Mouse (Mus musculus) kidney, postnatal 0 days (tissue): Measurements from ENCODE around the gene Olfr420. TPM values are rescaled to one million over a fixed set of nuclear protein-coding genes. Genes with fewer than 3 reads are reported as not detected.

Experiments used
- ATAC-seq: fragments of 200-750 bp; cut with Nextera tagmentation; replicated peaks from 2 replicates; pipeline ENCODE4 v1.8.0; 2017; ENCODE audit warnings: low read depth, moderate number of reproducible peaks, moderate TSS enrichment, moderate library complexity; ENCODE audit not compliant: low FRiP score
- DNase-seq: peaks from one replicate; pipeline ENCODE4 v3.0.0-alpha.2; 2016; ENCODE audit warnings: low spot score
- H3K27ac ChIP-seq: fragments of 300-500 bp; sonication (generic); 2 replicates; pipeline ENCODE4 v1.5.1; 2014; ENCODE audit warnings: mild to moderate bottlenecking
- H3K27me3 ChIP-seq: fragments of 300-500 bp; sonication (generic); 2 replicates; pipeline ENCODE4 v1.6.1; 2014; ENCODE audit warnings: low read length, mixed read lengths; ENCODE audit not compliant: insufficient read depth
- H3K36me3 ChIP-seq: fragments of 300-500 bp; sonication (generic); 2 replicates; pipeline ENCODE4 v1.6.1; 2014; ENCODE audit warnings: low read length, mixed read lengths; ENCODE audit not compliant: insufficient read depth
- H3K4me1 ChIP-seq: fragments of 300-500 bp; sonication (generic); replicated peaks from 2 replicates; pipeline ENCODE4 v1.6.1; 2014; ENCODE audit warnings: antibody characterized with exemption, low read length, mixed read lengths; ENCODE audit not compliant: insufficient read depth
- H3K4me2 ChIP-seq: fragments of 300-500 bp; sonication (generic); 2 replicates; pipeline ENCODE4 v1.6.1; 2014; ENCODE audit warnings: mild to moderate bottlenecking, low read length, moderate library complexity, mixed read lengths
- H3K4me3 ChIP-seq: fragments of 300-500 bp; sonication (generic); replicated peaks from 2 replicates; pipeline ENCODE4 v1.5.1; 2014; ENCODE audit warnings: low read depth, low read length
- H3K9ac ChIP-seq: fragments of 300-500 bp; sonication (generic); 2 replicates; pipeline ENCODE4 v1.6.1; 2014; ENCODE audit warnings: low read depth, low read length
- H3K9me3 ChIP-seq: fragments of 300-500 bp; sonication (generic); replicated peaks from 2 replicates; pipeline ENCODE4 v1.6.1; 2016; ENCODE audit warnings: low read length, inconsistent platforms, mixed read lengths
- CTCF ChIP-seq: IDR thresholded peaks from 2 replicates; pipeline ENCODE4 v1.5.1; 2016; ENCODE audit warnings: antibody characterized with exemption, low read depth, mild to moderate bottlenecking, moderate library complexity
- WGBS: fragments of 180-500 bp; shearing (Covaris S2); extraction: QIAGEN DNeasy Blood & Tissue Kit; methylation state at CpG from one replicate; pipeline ENCODE4 v1.1.7; 2014; 5-methylcytosine and 5-hydroxymethylcytosine counted together
- polyA plus RNA-seq: library from polyadenylated mRNA; unstranded; fragments of >200 nt; fragmentation: Nextera tagmentation; extraction: Ambion mirVana; gene quantifications from 2 replicates; pipeline ENCODE4 v1.2.1, GENCODE M21; 2015

Olfr420 gene
- polyA plus RNA-seq, 1 experiment from 2014 or later = not detected

GRCm38 (mm10) chr1:174204699-174205098 lies 49.3 kb downstream of the Olfr420 start:
- H3K9me3 ChIP-seq = no peaks in the 10 kb centered on the region
- no peaks in the 10 kb centered on the region for H3K27me3 ChIP-seq
- TF ChIP-seq CTCF = no peak
- no peak overlapping the region for H3K27ac ChIP-seq
- H3K36me3 ChIP-seq = no peaks in the 10 kb centered on the region
- no peak overlapping the region for H3K4me3 ChIP-seq
- H3K4me2 ChIP-seq = no peak overlapping the region
- no peak for ATAC-seq
- H3K9ac ChIP-seq = no peak overlapping the region
- H3K4me1 ChIP-seq = no peaks in the 10 kb centered on the region
- DNase-seq = no peak
- 73% methylated on average over 7 of the region's 7 CpGs for WGBS

Other genes starting within 250 kb of the Olfr420 start
- 1.4 and 1.9 TPM in 2 replicates for gene Ifi211, start 242.6 kb upstream of the Olfr420 start, polyA plus RNA-seq
- gene Mndal, start 213.1 kb upstream of the Olfr420 start, polyA plus RNA-seq = 13.5 and 15.9 TPM in 2 replicates
- gene Ifi203, start 213.0 kb upstream of the Olfr420 start, polyA plus RNA-seq = 7.7 TPM in 2 replicates
- gene Ifi202b, start 172.9 kb upstream of the Olfr420 start, polyA plus RNA-seq = not detected in 2 replicates
- gene Ifi205, start 123.8 kb upstream of the Olfr420 start, polyA plus RNA-seq = 0.24 and 0.48 TPM in 2 replicates
- gene Olfr433, start 114.9 kb upstream of the Olfr420 start, polyA plus RNA-seq = not detected in 2 replicates
- not detected in 2 replicates for gene Olfr432, start 106.4 kb upstream of the Olfr420 start, polyA plus RNA-seq
- not detected in 2 replicates for gene Olfr430, start 89.0 kb upstream of the Olfr420 start, polyA plus RNA-seq
- gene Olfr429, start 71.3 kb upstream of the Olfr420 start, polyA plus RNA-seq = not detected in 2 replicates
- gene Olfr427, start 58.7 kb upstream of the Olfr420 start, polyA plus RNA-seq = not detected in 2 replicates
- not detected in 2 replicates for gene Olfr231, start 34.5 kb upstream of the Olfr420 start, polyA plus RNA-seq
- gene Olfr424, start 24.1 kb upstream of the Olfr420 start, polyA plus RNA-seq = not detected in 2 replicates
- gene Spta1, start 17.1 kb downstream of the Olfr420 start, polyA plus RNA-seq = 0.08 and 0.12 TPM in 2 replicates
- not detected in 2 replicates for gene Olfr419, start 96.4 kb downstream of the Olfr420 start, polyA plus RNA-seq
- gene Mptx1, start 174.9 kb downstream of the Olfr420 start, polyA plus RNA-seq = not detected in 2 replicates
- not detected in 2 replicates for gene Olfr417, start 209.5 kb downstream of the Olfr420 start, polyA plus RNA-seq
- not detected in 2 replicates for gene Olfr248, start 235.4 kb downstream of the Olfr420 start, polyA plus RNA-seq